Mouse (Mus musculus): Measurements from ENCODE around the gene Ptpn9. TPM values are rescaled to one million over a fixed set of nuclear protein-coding genes. Genes with fewer than 3 reads are reported as not detected.

The Ptpn9 gene
- polyA plus RNA-seq, 1 experiment from 2014 or later, result 21.6 TPM

DNA sequence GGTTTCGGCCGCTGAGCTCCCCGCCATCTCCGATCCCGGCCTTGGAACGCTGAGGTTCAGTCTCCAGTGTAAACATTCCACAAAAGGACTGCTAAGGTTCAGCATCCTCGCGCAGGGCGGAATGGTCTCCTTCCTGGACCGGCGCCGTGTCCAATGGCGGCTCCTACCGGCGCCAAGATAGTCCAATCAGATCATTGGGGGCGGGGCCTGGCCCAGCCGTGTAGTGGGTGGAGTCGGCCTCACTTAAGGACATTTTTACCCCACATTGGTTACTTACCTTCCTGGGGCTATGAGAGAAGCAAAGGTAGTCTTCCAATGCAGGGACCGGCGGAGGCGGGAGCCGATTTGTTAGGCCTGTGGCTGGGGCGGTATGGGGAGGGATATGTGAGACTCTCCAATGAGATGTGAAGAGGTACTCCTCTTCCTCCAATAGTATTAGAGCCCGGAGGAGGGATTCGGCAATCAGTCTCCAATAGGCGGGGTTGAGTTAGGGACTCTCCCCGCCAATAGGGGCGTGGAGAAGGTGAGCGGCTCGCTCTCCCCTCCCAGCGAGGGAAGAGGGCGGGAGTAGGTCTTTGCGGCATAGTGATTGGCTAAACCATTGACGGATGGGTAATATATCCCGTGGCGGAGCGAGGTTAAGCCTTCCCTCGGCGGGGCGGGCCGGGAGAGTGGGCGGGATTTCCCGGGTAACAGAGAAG is 81.1 kb downstream of the Ptpn9 start:
- Histone ChIP-seq H3K27ac (replicated peaks) (peak overlapping the region; percentile 97), H3K9me3 (no peaks in the 10 kb centered on the region), H3K4me1 (peaks cover 28% of the 10 kb centered on the region), H3K4me3 (peak overlapping the region; percentile 95), H3K27me3 (replicated peaks; ENCODE audit: low read depth, poor library complexity, severe bottlenecking) (no peaks in the 10 kb centered on the region), H3K36me3 (replicated peaks) (peaks cover 7% of the 10 kb centered on the region; the same call in 1 of the 2 replicates)
- WGBS, result under 1% methylated on average over 43 of the region's 43 CpGs
- peak; percentile 98 for DNase-seq (ENCODE audit: low spot score)

DNA sequence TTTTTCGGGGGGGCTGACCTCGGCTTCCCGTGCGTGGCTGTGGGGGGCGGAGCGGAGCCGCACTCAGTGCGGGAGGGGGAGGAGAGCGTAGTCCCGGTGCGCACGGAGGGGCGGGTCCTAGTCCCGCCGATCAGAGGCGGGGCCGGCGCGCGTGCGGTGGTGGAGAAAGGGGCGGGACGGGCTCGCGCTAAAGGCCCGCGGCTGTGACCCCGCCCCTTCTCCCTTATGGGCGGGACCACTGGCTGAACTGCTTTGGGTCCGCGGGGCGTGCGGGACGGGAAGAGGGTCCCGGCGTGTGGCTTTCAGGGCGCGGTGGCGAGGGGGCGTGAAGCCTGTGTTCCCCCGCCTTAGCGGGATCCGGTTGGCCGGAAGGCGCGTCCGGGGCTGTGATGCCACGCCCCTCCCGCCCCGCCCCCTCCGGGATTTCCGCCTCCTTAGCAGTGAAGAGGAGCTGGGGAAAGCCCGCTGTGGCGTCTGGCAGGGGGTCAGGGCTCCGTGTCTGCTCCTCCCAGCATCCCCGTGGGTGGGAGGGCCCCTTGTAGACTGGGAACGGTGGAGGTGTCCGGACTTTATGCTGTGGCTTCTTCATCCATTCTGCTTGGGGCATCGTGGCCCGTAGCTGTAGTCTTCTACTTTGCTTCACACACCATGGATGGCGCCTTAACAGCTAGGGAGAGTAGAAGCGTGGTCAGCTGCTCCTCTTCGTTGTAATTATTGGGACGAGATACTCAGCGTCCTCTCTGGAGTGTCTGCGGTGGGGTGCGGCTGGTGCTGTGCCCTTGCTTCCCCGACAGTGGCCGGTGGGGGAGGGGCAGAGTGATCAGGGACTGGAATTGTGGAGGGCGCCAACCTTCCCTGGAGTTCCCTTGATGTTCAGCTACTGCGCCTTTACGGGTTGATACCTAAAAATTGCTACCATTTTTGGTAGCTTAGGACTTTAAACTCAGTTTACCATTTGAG is 82.3 kb downstream of the Ptpn9 start:
- Histone ChIP-seq H3K4me3 (peak overlapping the region; percentile 95), H3K4me1 (peaks cover 22% of the 10 kb centered on the region), H3K36me3 (replicated peaks) (peaks cover 13% of the 10 kb centered on the region), H3K9me3 (no peaks in the 10 kb centered on the region), H3K27ac (replicated peaks) (peak overlapping the region; percentile 97), H3K27me3 (replicated peaks; ENCODE audit: low read depth, poor library complexity, severe bottlenecking) (no peaks in the 10 kb centered on the region)
- under 1% methylated on average over 72 of the region's 72 CpGs for WGBS
- DNase-seq (ENCODE audit: low spot score), result peak; percentile 93

DNA sequence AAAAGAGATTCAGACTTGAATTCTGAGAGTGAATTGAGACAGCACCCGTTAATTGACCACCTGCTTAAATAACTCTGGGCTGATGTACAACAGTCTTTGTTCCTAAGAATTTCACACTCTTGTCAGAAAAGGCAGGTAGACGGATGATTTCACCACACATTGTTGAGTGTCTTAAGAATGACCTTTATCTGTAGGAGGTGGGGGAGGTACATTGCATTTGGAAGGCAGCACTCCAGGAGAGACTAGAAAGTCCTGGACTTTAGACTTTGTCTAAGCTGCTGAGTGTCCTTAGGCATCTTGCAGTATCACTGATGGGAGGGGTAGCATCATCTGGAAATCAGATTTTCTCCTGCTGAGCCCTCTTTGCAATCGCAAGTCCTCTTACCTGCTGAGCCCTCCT is 87.5 kb downstream of the Ptpn9 start:
- Histone ChIP-seq H3K9me3 (no peaks in the 10 kb centered on the region), H3K27ac (replicated peaks) (no peak overlapping the region), H3K4me3 (no peak overlapping the region), H3K27me3 (replicated peaks; ENCODE audit: low read depth, poor library complexity, severe bottlenecking) (no peaks in the 10 kb centered on the region), H3K4me1 (peaks cover 10% of the 10 kb centered on the region), H3K36me3 (replicated peaks) (peaks cover 63% of the 10 kb centered on the region)
- 88% methylated on average over 3 of the region's 3 CpGs for WGBS
- DNase-seq (ENCODE audit: low spot score), result no peak

Other genes starting within 250 kb of the Ptpn9 start
- 2.1 and 2.4 TPM in 2 replicates for gene Lingo1, start 198.5 kb upstream of the Ptpn9 start, polyA plus RNA-seq (2016; fragmentation: Nextera tagmentation; extraction: Ambion mirVana)
- gene Odf3l1, start 130.2 kb upstream of the Ptpn9 start, polyA plus RNA-seq (2016; fragmentation: Nextera tagmentation; extraction: Ambion mirVana), result not detected in 2 replicates
- 2.2 and 2.5 TPM in 2 replicates for gene Cspg4, start 129.9 kb upstream of the Ptpn9 start, polyA plus RNA-seq (2016; fragmentation: Nextera tagmentation; extraction: Ambion mirVana)
- gene Snx33, start 66.6 kb upstream of the Ptpn9 start, polyA plus RNA-seq (2016; fragmentation: Nextera tagmentation; extraction: Ambion mirVana), result 10.4 and 11.1 TPM in 2 replicates
- 66.3 and 69.3 TPM in 2 replicates for gene Imp3, start 57.4 kb upstream of the Ptpn9 start, polyA plus RNA-seq (2016; fragmentation: Nextera tagmentation; extraction: Ambion mirVana)
- gene Snupn, start 44.0 kb upstream of the Ptpn9 start, polyA plus RNA-seq (2016; fragmentation: Nextera tagmentation; extraction: Ambion mirVana), result 27.1 and 28.1 TPM in 2 replicates
- gene Sin3a, start 77.1 kb downstream of the Ptpn9 start, polyA plus RNA-seq (2016; fragmentation: Nextera tagmentation; extraction: Ambion mirVana), result 62.7 and 62.9 TPM in 2 replicates
- 62.1 and 67.9 TPM in 2 replicates for gene Man2c1, start 135.8 kb downstream of the Ptpn9 start, polyA plus RNA-seq (2016; fragmentation: Nextera tagmentation; extraction: Ambion mirVana)
- 5.7 and 5.8 TPM in 2 replicates for gene Neil1, start 153.4 kb downstream of the Ptpn9 start, polyA plus RNA-seq (2016; fragmentation: Nextera tagmentation; extraction: Ambion mirVana)
- gene Commd4, start 163.4 kb downstream of the Ptpn9 start, polyA plus RNA-seq (2016; fragmentation: Nextera tagmentation; extraction: Ambion mirVana), result 99.9 and 105 TPM in 2 replicates
- gene Trcg1, start 241.6 kb downstream of the Ptpn9 start, polyA plus RNA-seq (2016; fragmentation: Nextera tagmentation; extraction: Ambion mirVana), result 0.07 TPM in 1 of 2 replicates, not detected in the other